Mouse (Mus musculus) urinary bladder, adult 2 months (tissue): ENCODE results near the gene Dnase2a. TPM values are rescaled to one million over a fixed set of nuclear protein-coding genes. Genes with fewer than 3 reads are reported as not detected.

Source experiments
- DNase-seq: peaks from one replicate; pipeline ENCODE4 v3.0.0; 2022; ENCODE audit warnings: low spot score
- polyA plus RNA-seq: library from polyadenylated mRNA; depleted of rRNA; stranded (reverse); fragments of >200 nt; gene quantifications from 2 replicates; pipeline ENCODE4 v1.2.3, GENCODE M21; 2012

The Dnase2a gene
- polyA plus RNA-seq, 1 experiment = 18.4 TPM

GRCm38 (mm10) chr8:84936962-84937546 lies 28.7 kb downstream of the Dnase2a start, which contains the start of gene Mast1:
Gene Mast1, minus strand, starts transcription at chr8:84937359.
- peak; percentile 47 for DNase-seq

DNA sequence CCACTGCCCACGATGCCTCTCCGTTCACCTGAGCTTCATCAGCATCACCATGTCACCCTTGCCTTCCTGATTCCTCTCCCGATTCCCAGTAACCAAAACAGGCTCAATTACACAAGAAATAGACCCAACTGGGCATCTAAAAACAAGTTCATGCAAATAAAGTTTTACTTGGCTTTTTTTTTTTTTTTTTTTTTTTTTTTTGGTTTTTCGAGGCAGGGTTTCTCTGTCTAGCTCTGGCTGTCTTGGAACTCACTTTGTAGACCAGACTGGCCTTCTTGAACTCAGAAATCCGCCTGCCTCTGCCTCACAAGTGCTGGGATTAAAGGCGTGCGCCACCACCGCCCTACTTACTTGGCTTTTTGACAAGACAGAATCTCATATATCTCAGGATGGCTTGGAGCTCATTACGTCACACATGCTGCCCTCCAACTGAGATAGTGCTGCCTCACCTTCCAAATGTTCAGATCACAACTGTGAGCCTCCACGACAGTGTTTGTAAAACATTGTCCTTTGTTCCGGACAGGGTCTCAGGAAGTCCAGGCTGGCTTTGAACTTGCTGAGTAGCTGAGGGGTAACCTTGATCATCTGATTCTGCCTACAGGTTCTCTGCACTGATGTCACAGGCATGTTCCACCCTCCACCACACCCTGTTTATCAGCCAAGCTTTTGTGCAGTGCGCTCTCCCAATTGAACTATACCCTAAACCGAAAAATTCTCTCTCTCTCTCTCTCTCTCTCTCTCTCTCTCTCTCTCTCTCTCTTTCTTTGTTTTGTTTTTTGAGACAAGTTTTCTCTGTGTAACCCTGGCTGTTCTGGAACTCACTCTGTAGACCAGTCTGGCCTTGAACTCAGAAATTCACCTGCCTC lies 29.5 kb downstream of the Dnase2a start:
- no peak for DNase-seq

GRCm38 (mm10) chr8:84943699-84944098 lies 35.3 kb downstream of the Dnase2a start:
- no peak for DNase-seq

DNA sequence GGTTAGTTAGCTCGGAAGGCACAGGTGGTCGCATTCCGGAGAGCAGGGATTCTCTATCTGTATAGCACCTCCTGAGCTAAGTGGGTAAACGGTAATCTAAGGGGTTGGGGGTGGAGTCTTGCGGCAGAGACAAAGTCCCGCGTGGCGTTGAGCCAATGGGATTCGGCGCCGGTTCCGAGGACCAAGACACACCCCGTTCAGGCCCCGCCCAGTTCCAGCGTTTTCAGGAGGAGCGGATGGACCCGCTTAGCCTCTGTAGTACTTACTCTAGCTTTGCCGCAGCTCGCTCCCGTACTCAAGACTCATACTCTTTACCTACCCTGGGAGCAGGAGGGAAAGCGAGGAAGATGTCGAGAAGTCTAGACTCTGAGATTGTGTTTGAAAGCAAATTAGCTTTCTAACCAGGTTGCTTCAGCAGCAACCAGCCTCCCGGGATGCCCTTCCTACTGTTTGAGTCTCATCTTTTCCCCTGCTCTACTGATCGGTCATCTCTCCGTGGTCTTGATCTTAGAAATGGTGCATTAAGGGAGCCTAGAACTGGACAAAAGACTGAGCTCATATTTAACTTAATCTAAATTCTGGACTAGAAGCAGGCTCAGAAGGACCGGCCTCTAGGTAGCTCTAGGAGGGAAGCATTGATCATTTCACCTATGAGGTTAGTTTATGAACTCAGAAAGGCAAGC lies 36.3 kb downstream of the Dnase2a start:
- no peak for DNase-seq

DNA sequence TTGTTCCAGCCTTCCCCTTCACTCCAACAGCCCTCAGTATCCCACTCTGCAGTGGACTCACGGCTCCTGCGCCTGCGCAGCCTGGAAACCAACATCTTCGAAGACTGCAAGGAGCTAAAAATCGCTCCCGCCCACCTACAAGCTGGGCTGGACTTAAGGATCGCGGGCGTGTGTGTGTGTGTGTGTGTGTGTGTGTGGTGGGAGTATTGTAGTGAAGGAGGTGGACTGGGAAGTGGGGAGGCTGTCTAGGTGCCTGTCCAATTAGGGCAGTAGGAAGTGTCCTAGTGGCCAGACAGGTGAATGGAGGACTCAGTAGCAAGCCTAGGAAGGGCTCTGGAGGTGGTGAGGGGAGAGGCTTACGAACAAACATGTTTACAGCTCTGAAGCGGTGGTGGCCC lies 36.9 kb downstream of the Dnase2a start:
- DNase-seq = no peak

DNA sequence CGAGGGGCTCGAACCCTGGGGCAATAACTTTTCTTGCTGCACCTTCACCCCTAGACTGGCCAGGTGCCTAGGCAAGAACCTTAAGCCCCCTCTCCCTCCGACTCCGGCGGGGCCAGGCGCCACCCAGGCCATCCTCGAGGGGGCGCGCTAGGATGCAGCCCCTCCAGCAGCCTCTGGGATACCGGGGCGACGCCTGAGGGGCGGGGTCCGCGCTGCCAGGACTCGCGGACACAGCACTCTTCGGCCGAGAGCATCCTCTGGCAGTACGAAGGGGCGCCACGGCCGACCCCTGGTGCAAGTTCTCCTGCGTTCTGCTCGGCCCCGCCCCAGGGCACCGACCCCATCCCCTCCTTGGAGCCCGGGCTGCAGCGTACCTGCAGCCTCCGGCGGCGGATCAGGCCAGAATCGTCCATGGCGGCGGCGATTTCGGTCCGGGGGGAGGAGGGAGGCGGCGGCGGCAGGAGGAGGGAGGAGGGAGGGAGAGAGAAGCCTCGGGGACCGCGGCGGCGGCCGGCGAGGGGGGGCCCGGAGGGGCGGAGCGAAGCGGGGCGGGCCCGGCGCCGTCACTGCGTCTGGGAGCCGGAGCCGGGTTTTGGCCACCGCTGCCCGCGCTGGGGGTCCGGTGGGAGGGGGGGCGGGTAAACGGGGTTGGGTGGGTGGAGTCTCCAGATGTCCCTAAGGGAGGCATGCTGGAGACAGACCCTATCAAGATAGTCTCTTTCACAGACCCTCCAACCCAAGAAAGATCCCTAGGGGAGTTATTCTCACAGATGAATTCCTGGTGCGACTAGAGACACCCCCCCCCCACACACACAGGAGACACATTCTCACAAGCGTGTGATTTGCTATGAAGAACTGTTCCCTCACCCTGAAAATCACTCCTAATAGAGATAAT lies 37.5 kb downstream of the Dnase2a start:
- no peak for DNase-seq

- DNase-seq = no peak
These were observed 38.3 kb downstream of the Dnase2a start, which contains the start of gene Rtbdn for GRCm38 (mm10) chr8:84946528-84947240. Gene Rtbdn, plus strand, starts transcription at chr8:84946991.

- DNase-seq = no peak
These were observed 38.8 kb downstream of the Dnase2a start for GRCm38 (mm10) chr8:84947241-84947545.

GRCm38 (mm10) chr8:84949753-84950152 lies 41.4 kb downstream of the Dnase2a start:
- DNase-seq = no peak

DNA sequence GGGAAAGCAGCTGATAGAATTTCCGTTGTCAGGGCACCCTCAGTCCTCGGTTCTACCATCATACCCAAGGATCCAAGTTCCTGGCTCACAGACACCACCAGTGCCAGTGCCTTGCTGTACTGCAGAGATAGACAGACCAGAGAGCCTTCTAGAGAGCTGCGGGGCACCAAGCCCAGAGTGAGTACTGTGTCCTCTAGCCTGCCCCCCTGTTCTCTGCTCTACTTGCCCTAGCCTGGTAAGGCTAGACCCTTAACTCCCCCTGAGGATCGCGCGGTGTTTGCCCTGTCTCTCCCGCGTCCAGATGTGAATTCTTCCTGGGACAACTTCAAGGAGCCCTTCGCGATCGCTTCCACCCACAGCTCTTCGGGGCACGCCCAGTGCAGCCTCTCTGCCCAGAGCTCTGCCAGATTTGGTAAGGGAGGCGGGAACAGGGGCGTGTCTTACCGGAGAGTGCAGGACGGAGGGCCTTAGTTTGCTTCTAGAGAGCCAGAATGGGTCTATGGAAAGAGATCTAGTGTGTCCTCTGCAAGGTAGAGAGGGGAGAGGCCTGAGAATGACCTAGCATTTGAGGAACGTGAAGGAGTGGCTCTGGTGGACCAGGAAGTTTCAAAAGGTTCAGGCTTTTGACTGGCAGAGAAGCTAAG lies 44.4 kb downstream of the Dnase2a start:
- no peak for DNase-seq

DNA sequence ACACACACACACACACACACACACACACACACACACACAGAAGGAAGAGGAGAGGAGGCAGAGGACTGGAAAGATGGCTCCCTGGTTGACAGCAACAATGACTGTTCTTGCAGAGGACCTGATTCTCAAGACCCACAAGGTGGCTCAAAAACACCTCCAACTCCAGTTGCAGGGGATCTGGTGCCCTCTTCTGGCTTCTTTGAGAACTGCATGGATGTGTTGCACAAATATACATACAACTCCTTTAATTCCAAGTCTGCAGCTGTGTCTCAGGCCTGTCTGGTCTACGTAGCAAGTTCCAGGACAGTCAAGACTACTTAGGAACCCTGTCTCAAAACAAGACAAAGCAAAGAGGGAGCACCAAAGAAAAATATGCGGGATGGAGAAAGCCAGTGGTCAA lies 48.4 kb downstream of the Dnase2a start:
- DNase-seq = no peak

GRCm38 (mm10) chr8:84959811-84960210 lies 51.5 kb downstream of the Dnase2a start:
- no peak for DNase-seq

DNA sequence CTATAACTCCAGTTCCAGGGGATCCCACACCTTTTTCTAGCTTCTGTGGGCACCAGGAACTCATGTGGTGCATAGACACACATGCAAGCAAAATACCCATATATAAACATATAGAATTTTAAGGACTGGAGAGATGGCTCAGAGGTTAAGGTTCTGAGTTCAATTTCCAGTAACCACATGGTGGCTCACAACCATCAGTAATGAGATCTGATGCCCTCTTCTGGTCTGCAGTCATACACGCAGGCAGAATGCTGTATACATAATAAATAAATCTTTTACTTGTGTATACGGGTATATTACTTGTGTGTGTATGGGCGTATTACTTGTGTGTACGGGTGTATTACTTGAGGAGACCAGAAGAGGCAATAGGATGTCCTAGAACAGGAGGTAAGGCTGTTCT lies 55.6 kb downstream of the Dnase2a start:
- DNase-seq = no peak

DNA sequence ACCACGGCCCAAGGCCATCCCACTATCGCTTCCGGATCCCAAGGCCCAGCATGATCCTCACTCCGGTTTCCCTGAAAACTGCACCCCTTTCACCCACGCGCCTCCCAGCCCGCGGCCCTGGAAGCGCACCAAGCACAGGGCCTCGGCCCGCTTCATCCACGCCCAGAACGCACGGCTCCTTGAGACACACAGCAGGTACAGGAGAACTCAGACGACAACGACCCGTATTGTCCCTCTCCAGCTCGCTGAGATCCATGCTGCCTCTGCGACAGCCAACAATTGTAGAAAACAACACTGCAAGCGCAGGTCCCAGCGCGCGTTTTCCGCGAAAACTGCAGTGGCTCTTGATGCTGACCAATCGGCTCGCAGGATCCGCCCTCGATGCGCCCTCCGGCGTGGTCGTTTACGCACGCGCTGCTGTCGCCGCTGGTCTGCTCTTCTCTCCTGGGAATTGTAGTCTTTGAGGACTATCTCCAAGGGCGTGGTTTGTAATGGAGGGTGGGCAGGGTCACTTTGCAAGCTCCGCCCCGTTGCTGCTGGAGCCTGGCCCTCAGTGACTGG lies 57.5 kb downstream of the Dnase2a start:
- DNase-seq = peak; percentile 67

DNA sequence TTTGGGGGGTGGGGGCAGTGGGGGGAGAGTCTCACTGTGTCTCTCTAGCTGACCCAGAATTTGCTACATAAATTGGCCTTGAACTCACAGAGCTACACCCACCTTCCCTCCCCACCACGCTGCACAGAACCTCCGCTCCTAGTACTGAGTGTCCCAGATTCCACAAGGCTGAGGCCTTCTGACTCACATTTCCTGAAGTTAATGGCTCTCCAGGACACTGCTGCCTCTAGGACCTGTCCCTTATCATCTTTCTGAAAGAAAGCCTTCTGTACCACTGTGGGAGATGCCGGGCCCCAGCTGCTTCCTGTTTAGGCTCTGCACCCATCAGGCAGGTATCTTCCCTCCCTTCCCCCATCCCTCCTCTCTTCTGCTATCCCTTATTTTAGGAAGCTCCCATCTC lies 58.2 kb downstream of the Dnase2a start:
- DNase-seq = no peak

DNA sequence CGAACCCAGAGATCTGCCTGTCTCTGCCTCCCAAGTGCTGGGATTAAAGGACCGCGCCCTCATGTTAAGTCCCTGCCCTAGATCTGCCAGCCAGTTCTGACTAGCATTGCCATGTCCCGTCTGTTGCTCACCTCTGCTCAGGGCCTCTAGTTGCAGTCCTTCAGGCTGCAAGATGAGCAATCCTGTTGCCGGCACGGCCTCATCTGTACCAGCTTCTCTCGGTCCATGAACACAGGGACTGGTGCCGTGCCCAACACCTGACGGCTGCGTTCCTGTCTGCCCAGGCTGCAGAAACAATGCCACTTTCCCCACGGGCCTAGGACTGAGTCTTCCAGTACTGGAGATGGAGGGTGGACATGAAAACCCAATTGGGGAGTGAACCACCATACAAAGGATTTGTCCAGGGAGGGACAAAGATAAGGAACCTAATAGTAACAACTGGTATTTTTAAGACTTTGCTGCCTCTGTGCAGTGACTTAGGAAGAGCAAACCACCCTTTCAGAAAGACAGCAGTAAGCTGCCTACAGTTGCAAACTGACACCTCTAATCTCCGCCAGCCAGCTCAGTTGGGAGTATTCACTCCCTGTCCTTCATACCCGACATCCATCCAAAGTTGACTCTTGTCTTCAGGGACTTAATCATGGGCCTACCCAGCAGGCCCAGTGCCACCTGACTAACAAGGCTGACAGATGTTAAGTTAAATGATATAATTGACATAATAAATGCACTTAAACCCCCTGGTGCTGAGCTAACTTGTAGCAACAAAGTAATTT lies 59.4 kb downstream of the Dnase2a start:
- no peak for DNase-seq

DNA sequence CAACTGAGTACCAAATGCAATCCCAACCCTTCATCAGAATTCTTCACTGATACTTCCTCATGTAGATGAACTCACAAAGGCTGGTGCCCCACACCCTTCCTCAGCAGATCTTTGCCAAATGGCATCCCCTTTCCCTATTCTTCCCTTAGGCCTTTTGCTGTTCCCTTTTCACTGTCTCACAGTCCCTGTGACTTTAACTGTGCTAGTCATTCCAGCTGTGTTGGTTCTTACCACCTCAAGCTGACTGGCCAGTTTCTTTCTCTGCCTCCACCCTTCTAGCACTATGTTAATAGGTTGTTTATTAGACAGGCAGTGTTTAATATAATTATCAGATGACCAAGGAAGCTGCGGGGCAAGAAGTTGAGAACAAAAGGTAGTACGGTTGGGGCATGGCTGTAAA lies 60.3 kb downstream of the Dnase2a start:
- no peak for DNase-seq

DNA sequence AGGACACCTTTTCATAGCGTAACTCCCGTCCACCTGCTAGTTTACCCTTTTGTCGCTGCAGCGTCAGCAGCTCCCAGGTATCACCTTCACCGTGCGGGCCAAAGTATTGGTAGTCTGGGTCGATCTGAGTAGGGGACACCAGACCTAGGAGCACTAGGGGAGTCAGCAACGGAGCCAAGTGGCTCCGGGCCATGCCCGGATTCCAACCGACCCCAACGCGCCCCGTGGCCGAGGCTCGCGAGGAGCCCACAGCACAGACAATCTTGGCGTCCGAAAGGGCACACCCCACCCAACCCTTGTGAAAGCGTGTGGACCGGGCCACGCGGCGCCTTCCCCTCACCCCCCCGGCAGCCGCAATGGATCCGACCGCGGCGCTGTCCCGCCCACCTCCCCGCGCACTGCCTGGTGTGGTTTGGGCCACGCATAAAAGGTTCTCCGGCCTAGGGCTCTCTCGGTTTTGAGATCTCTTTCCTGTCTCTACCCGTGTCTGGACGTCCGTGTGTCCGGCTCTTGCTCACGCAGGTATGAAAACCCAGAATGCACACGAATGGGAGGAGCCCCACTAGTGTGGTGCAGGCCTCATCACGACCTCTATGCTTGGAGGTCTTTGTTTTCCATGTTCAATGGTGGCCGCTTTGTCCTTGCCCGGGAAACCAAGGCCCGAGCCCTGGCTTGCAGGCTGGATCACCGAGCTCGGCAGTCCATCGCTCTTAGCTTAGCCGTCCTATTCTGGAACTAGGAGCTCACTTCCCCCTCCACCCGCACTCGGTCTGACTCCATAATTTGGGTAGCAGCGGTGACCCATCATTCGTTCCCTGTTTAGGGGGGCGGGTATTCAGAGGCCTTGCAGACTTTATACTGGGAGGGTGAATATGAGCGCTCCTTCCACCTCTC lies 61.1 kb downstream of the Dnase2a start, which contains the start of the genes Gm49661, Prdx2 and Rnaseh2a:
Gene Gm49661, minus strand, starts transcription at position 193 of the 894 bp plus-strand sequence.
Gene Prdx2, plus strand, starts transcription at position 347 of the 894 bp plus-strand sequence.
Gene Rnaseh2a, minus strand, starts transcription at position 527 of the 894 bp plus-strand sequence.
- DNase-seq = no peak
